Mouse (Mus musculus): ENCODE data around the gene Ldb1. TPM values are rescaled to one million over a fixed set of nuclear protein-coding genes. Genes with fewer than 3 reads are reported as not detected.

The Ldb1 gene
- total and polyA plus RNA-seq, 3 experiments: 56.9 to 120 (median 67.6) TPM

GRCm38 (mm10) chr19:46060845-46061244, 15.8 kb upstream of the Ldb1 start:
- H3K9me3 ChIP-seq (replicated peaks; ENCODE audit: low read length): no peaks in the 10 kb centered on the region
- dilution Hi-C loops (cut with MboI; ENCODE audit: extremely low pct_ligation_motif_present, extremely low pct_unique_long_range_greater_than_20kb, low sequenced_read_pairs) (no loop called here), in situ Hi-C loops (cut with MboI; ENCODE audit: low pct_ligation_motif_present, low pct_unique_long_range_greater_than_20kb, low sequenced_read_pairs) (no loop called here)
- peaks cover 53% of the 10 kb centered on the region for H3K79me2 ChIP-seq (replicated peaks; ENCODE audit: control insufficient read depth, extremely low read depth, insufficient read depth, poor library complexity, severe bottlenecking)
- H3K9ac ChIP-seq (ENCODE audit: insufficient read depth, low read depth): no peak overlapping the region
- peaks cover 39 to 63% of the 10 kb centered on the region in 2 experiments for H3K36me3 ChIP-seq (replicated peaks in 1 of 2; ENCODE audit: control insufficient read depth in 1 of 2, insufficient read depth in 1 of 2, low read length in 1 of 2)
- TF ChIP-seq JUND (conservative IDR thresholded peaks at IDR 0.05; ENCODE audit: low read depth, low read length) (no peak), EP300 (IDR thresholded peaks at IDR 0.05; ENCODE audit: low read length) (no peak), USF1 (IDR thresholded peaks at IDR 0.05; ENCODE audit: low read depth, low read length) (no peak), MAFK (IDR thresholded peaks at IDR 0.05; ENCODE audit: insufficient replicate concordance, low read length) (no peak)
- H3K4me1 ChIP-seq (ENCODE audit: control insufficient read depth in 1 of 2, insufficient read depth in 2 of 2): peaks cover 4 to 58% of the 10 kb centered on the region in 2 experiments; a peak in 3 of 4 replicates
- DNase-seq (ENCODE audit: extremely low read depth): no peak
- H3K4me2 ChIP-seq (ENCODE audit: insufficient read depth, low read depth, poor library complexity, severe bottlenecking): no peak overlapping the region
- H3K27ac ChIP-seq (ENCODE audit: insufficient read depth, low read depth): no peak overlapping the region
- no peak overlapping the region for H3K4me3 ChIP-seq (replicated peaks in 1 of 3; ENCODE audit: low read depth in 2 of 3, low read length in 2 of 3, poor library complexity in 1 of 3)
- H3K27me3 ChIP-seq (replicated peaks): no peaks in the 10 kb centered on the region

GRCm38 (mm10) chr19:46058466-46058865, 13.5 kb upstream of the Ldb1 start:
- dilution Hi-C loops (cut with MboI; ENCODE audit: extremely low pct_ligation_motif_present, extremely low pct_unique_long_range_greater_than_20kb, low sequenced_read_pairs) (no loop called here), in situ Hi-C loops (cut with MboI; ENCODE audit: low pct_ligation_motif_present, low pct_unique_long_range_greater_than_20kb, low sequenced_read_pairs) (no loop called here)
- H3K4me2 ChIP-seq (ENCODE audit: insufficient read depth, low read depth, poor library complexity, severe bottlenecking): peak overlapping the region; percentile 97; the same call in 1 of the 2 replicates
- H3K4me1 ChIP-seq (ENCODE audit: control insufficient read depth in 1 of 2, insufficient read depth in 2 of 2): peaks cover 4 to 59% of the 10 kb centered on the region in 2 experiments; a peak in 3 of 4 replicates
- peaks cover 15 to 39% of the 10 kb centered on the region in 2 experiments for H3K36me3 ChIP-seq (replicated peaks in 1 of 2; ENCODE audit: control insufficient read depth in 1 of 2, insufficient read depth in 1 of 2, low read length in 1 of 2)
- TF ChIP-seq MXI1 (IDR thresholded peaks at IDR 0.05; ENCODE audit: low read depth, low read length) (no peak), SIN3A (IDR thresholded peaks at IDR 0.05; ENCODE audit: low read length) (0 out of 2 replicates have a peak, but pooled peaks have one; percentile 28)
- peak overlapping the region; percentile 89; the same call in 1 of the 2 replicates for H3K9ac ChIP-seq (ENCODE audit: insufficient read depth, low read depth)
- H3K27me3 ChIP-seq (replicated peaks): no peaks in the 10 kb centered on the region
- no peak overlapping the region for H3K27ac ChIP-seq (ENCODE audit: insufficient read depth, low read depth)
- H3K79me2 ChIP-seq (replicated peaks; ENCODE audit: control insufficient read depth, extremely low read depth, insufficient read depth, poor library complexity, severe bottlenecking): peaks cover 53% of the 10 kb centered on the region
- DNase-seq (ENCODE audit: extremely low read depth): no peak
- H3K4me3 ChIP-seq (replicated peaks in 1 of 3; ENCODE audit: low read depth in 2 of 3, low read length in 2 of 3, poor library complexity in 1 of 3): peak overlapping the region in 2 of 3 experiments; percentile 84 to 98
- H3K9me3 ChIP-seq (replicated peaks; ENCODE audit: low read length): no peaks in the 10 kb centered on the region

GRCm38 (mm10) chr19:46056947-46057607, 12.1 kb upstream of the Ldb1 start:
- Histone ChIP-seq H3K79me2 (replicated peaks; ENCODE audit: control insufficient read depth, extremely low read depth, insufficient read depth, poor library complexity, severe bottlenecking) (peaks cover 48% of the 10 kb centered on the region), H3K27me3 (replicated peaks) (no peaks in the 10 kb centered on the region), H3K4me3 (replicated peaks in 1 of 3; ENCODE audit: low read depth in 2 of 3, low read length in 2 of 3, poor library complexity in 1 of 3) (peak overlapping the region; percentile 84 to 98 (median 95)), H3K4me1 (ENCODE audit: control insufficient read depth in 1 of 2, insufficient read depth in 2 of 2) (peaks cover 4 to 46% of the 10 kb centered on the region in 2 experiments; a peak in 3 of 4 replicates), H3K9me3 (replicated peaks; ENCODE audit: low read length) (no peaks in the 10 kb centered on the region), H3K27ac (ENCODE audit: insufficient read depth, low read depth) (peak overlapping the region; percentile 81), H3K9ac (ENCODE audit: insufficient read depth, low read depth) (peak overlapping the region; percentile 89), H3K4me2 (ENCODE audit: insufficient read depth, low read depth, poor library complexity, severe bottlenecking) (peak overlapping the region; percentile 97), H3K36me3 (replicated peaks in 1 of 2; ENCODE audit: control insufficient read depth in 1 of 2, insufficient read depth in 1 of 2, low read length in 1 of 2) (peaks cover 1 to 26% of the 10 kb centered on the region in 2 experiments)
- in situ Hi-C loops (cut with MboI; ENCODE audit: low pct_ligation_motif_present, low pct_unique_long_range_greater_than_20kb, low sequenced_read_pairs) (no loop called here), dilution Hi-C loops (cut with MboI; ENCODE audit: extremely low pct_ligation_motif_present, extremely low pct_unique_long_range_greater_than_20kb, low sequenced_read_pairs) (no loop called here)
- DNase-seq (ENCODE audit: extremely low read depth): peak; percentile 79
- TF ChIP-seq ELF1 (IDR thresholded peaks at IDR 0.05; ENCODE audit: low read depth, low read length): 0 out of 2 replicates have a peak, but pooled peaks have one; percentile 19
- 0 out of 2 replicates have a peak, but pooled peaks have one; percentile 37 for TF ChIP-seq E2F4 (IDR thresholded peaks at IDR 0.05; ENCODE audit: insufficient replicate concordance, low read depth, low read length)
- peak; percentile 12 for TF ChIP-seq RAD21 (IDR thresholded peaks at IDR 0.05; ENCODE audit: low read depth, low read length)
- TF ChIP-seq ZNF384 (IDR thresholded peaks at IDR 0.05; ENCODE audit: low read depth, low read length): peak; percentile 46; the same call in 1 of the 2 replicates
- TF ChIP-seq EP300 (IDR thresholded peaks at IDR 0.05; ENCODE audit: low read length): no peak
- no peak; the same call in 1 of the 2 replicates for TF ChIP-seq CHD1 (IDR thresholded peaks at IDR 0.05; ENCODE audit: low read depth, low read length)
- no peak for TF ChIP-seq ZKSCAN1 (IDR thresholded peaks at IDR 0.05; ENCODE audit: borderline replicate concordance, low read depth, low read length)
- TF ChIP-seq TBP (conservative IDR thresholded peaks at IDR 0.05; ENCODE audit: low read depth, low read length): no peak
- no peak for TF ChIP-seq JUND (conservative IDR thresholded peaks at IDR 0.05; ENCODE audit: low read depth, low read length)
- TF ChIP-seq PAX5 (IDR thresholded peaks at IDR 0.05; ENCODE audit: low read length): no peak
- TF ChIP-seq UBTF (IDR thresholded peaks at IDR 0.05; ENCODE audit: low read depth, low read length): peak; percentile 14; the same call in 1 of the 2 replicates
- TF ChIP-seq MAX (IDR thresholded peaks at IDR 0.05; ENCODE audit: low read length): peak; percentile 93
- TF ChIP-seq JUN (IDR thresholded peaks at IDR 0.05; ENCODE audit: insufficient read depth, low read depth, low read length): no peak
- no peak; the same call in 1 of the 2 replicates for TF ChIP-seq POLR2AphosphoS2 (IDR thresholded peaks at IDR 0.05; ENCODE audit: low read depth, low read length)
- no peak for TF ChIP-seq KAT2A (IDR thresholded peaks at IDR 0.05; ENCODE audit: insufficient replicate concordance, low read length)
- no peak; the same call in none of the 2 replicates for TF ChIP-seq POLR2A (IDR thresholded peaks at IDR 0.05; ENCODE audit: low read depth, low read length)
- peak; percentile 21; the same call in 1 of the 2 replicates for TF ChIP-seq SMC3 (IDR thresholded peaks at IDR 0.05; ENCODE audit: low read depth, low read length)
- TF ChIP-seq GABPA (IDR thresholded peaks at IDR 0.05; ENCODE audit: insufficient replicate concordance, low read depth, low read length): no peak
- TF ChIP-seq USF2 (conservative IDR thresholded peaks at IDR 0.05; ENCODE audit: low read depth, low read length): 0 out of 2 replicates have a peak, but pooled peaks have one; percentile 1
- TF ChIP-seq HCFC1 (IDR thresholded peaks at IDR 0.05; ENCODE audit: low read depth, low read length): no peak; the same call in 1 of the 2 replicates
